Mouse (Mus musculus): ENCODE results near the gene Apobec1.
"Not testable (repeated sequence)": the region's sequence is repeated elsewhere in the genome, so short reads cannot be mapped to it uniquely, and the experiment has no call there.

Gene Apobec1

GRCm38 (mm10) chr6:122605483-122605882 is 3.2 kb upstream of the Apobec1 start:
- no peak for DNase-seq (ENCODE audit: extremely low spot score, low read depth, low spot score)

- DNase-seq (ENCODE audit: extremely low spot score, low read depth, low spot score), result no peak
Measured at GRCm38 (mm10) chr6:122604260-122604659, 2.0 kb upstream of the Apobec1 start.

GRCm38 (mm10) chr6:122602992-122603322 is 713 bp upstream of the Apobec1 start:
- DNase-seq (ENCODE audit: extremely low spot score, low read depth, low spot score), result no peak

- DNase-seq (ENCODE audit: extremely low spot score, low read depth, low spot score), result no peak
Measured at GRCm38 (mm10) chr6:122601615-122602014, 629 bp downstream of the Apobec1 start.

- no peak for DNase-seq (ENCODE audit: extremely low spot score, low read depth, low spot score)
Measured at GRCm38 (mm10) chr6:122601031-122601430, 1.2 kb downstream of the Apobec1 start.

- DNase-seq (ENCODE audit: extremely low spot score, low read depth, low spot score), result no peak
Measured at GRCm38 (mm10) chr6:122600066-122600646, 2.1 kb downstream of the Apobec1 start.

- no peak for DNase-seq (ENCODE audit: extremely low spot score, low read depth, low spot score)
Measured at GRCm38 (mm10) chr6:122599054-122599737, 3.0 kb downstream of the Apobec1 start.

GRCm38 (mm10) chr6:122598436-122598835 is 3.8 kb downstream of the Apobec1 start:
- DNase-seq (ENCODE audit: extremely low spot score, low read depth, low spot score), result no peak

GRCm38 (mm10) chr6:122598014-122598413 is 4.2 kb downstream of the Apobec1 start:
- no peak for DNase-seq (ENCODE audit: extremely low spot score, low read depth, low spot score)

- DNase-seq (ENCODE audit: extremely low spot score, low read depth, low spot score), result no peak
Measured at GRCm38 (mm10) chr6:122596608-122597007, 5.6 kb downstream of the Apobec1 start.

- no peak for DNase-seq (ENCODE audit: extremely low spot score, low read depth, low spot score)
Measured at GRCm38 (mm10) chr6:122595637-122596036, 6.6 kb downstream of the Apobec1 start.

GRCm38 (mm10) chr6:122592905-122593304 is 9.3 kb downstream of the Apobec1 start:
- DNase-seq (ENCODE audit: extremely low spot score, low read depth, low spot score), result no peak

- no peak for DNase-seq (ENCODE audit: extremely low spot score, low read depth, low spot score)
Measured at GRCm38 (mm10) chr6:122591027-122591758, 11.1 kb downstream of the Apobec1 start.

- DNase-seq (ENCODE audit: extremely low spot score, low read depth, low spot score), result no peak
Measured at GRCm38 (mm10) chr6:122579086-122579485, 23.2 kb downstream of the Apobec1 start.

GRCm38 (mm10) chr6:122577030-122577429 is 25.2 kb downstream of the Apobec1 start:
- no peak for DNase-seq (ENCODE audit: extremely low spot score, low read depth, low spot score)

- not testable (repeated sequence) for DNase-seq (ENCODE audit: extremely low spot score, low read depth, low spot score)
Measured at GRCm38 (mm10) chr6:122575037-122575436, 27.2 kb downstream of the Apobec1 start.

- DNase-seq (ENCODE audit: extremely low spot score, low read depth, low spot score), result no peak
Measured at GRCm38 (mm10) chr6:122571617-122571959, 30.7 kb downstream of the Apobec1 start.

- DNase-seq (ENCODE audit: extremely low spot score, low read depth, low spot score), result no peak
Measured at GRCm38 (mm10) chr6:122570695-122571616, 31.3 kb downstream of the Apobec1 start.

- no peak for DNase-seq (ENCODE audit: extremely low spot score, low read depth, low spot score)
Measured at GRCm38 (mm10) chr6:122569762-122570161, 32.5 kb downstream of the Apobec1 start.

GRCm38 (mm10) chr6:122569113-122569512 is 33.1 kb downstream of the Apobec1 start:
- DNase-seq (ENCODE audit: extremely low spot score, low read depth, low spot score), result no peak

- no peak for DNase-seq (ENCODE audit: extremely low spot score, low read depth, low spot score)
Measured at GRCm38 (mm10) chr6:122565070-122565784, 37.0 kb downstream of the Apobec1 start.
